Mouse (Mus musculus) G1E (cell line): Measurements from ENCODE around the gene Pam.

Source experiments
- CTCF ChIP-seq: IDR thresholded peaks from 2 replicates; pipeline ENCODE4 v1.5.1; 2012; ENCODE audit warnings: low read depth, low read length, inconsistent platforms, mixed read lengths
- GATA1 ChIP-seq: IDR thresholded peaks from 2 replicates; pipeline ENCODE4 v1.6.1; 2012; ENCODE audit warnings: borderline replicate concordance, low read length, inconsistent platforms, mixed read lengths
- POLR2AphosphoS5 ChIP-seq: IDR thresholded peaks from 2 replicates; pipeline ENCODE4 v1.6.1; 2012; ENCODE audit warnings: low read depth, low read length, inconsistent platforms; ENCODE audit not compliant: insufficient replicate concordance
- TAL1 ChIP-seq: conservative IDR thresholded peaks from 2 replicates; pipeline ENCODE4 v1.6.1; 2012; ENCODE audit warnings: low read depth, low read length, inconsistent platforms, mixed read lengths

DNA sequence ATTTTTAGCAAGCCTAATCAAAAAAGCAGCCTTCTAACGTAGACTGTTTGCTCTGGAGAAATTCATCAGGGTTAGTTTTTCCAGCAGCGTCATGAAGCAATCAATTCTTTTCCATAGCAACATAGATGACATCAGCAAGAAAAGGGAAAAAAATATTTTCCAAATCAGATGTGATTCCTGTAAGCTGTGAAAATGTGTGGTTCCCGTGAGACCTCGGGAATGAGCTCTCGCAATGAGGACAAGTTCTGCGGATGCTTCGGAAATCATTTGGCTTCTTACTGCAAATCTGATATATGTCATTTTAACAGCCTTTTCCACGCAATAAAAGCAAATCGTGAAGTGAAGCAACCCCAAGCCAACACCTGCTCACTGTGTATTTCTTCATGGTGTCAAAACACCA is 207.9 kb downstream of the Pam start:
- no peak for TF ChIP-seq CTCF
- TF ChIP-seq GATA1: no peak
- no peak for TF ChIP-seq TAL1
- TF ChIP-seq POLR2AphosphoS5: no peak
